Mouse (Mus musculus) CH12.LX (cell line): ENCODE measurements around the gene 1110017D15Rik.

Source experiments
- CHD2 ChIP-seq: IDR thresholded peaks from 2 replicates; pipeline ENCODE4 v1.6.1; 2011; ENCODE audit warnings: low read length, improper control_type of control experiment
- CTCF ChIP-seq, 2 experiments: IDR thresholded peaks in 1 of 2; conservative IDR thresholded peaks in 1 of 2; 2 replicates each; pipeline ENCODE4 v1.5.1; 2011 to 2012; ENCODE audit warnings: low read depth in 2 of 2, low read length in 2 of 2, improper control_type of control experiment in 1 of 2, inconsistent platforms in 1 of 2, mild to moderate bottlenecking in 1 of 2, moderate library complexity in 1 of 2
- E2F4 ChIP-seq: IDR thresholded peaks from 2 replicates; pipeline ENCODE4 v1.6.1; 2011; ENCODE audit warnings: low read depth, low read length, improper control_type of control experiment; ENCODE audit not compliant: insufficient replicate concordance
- HCFC1 ChIP-seq: IDR thresholded peaks from 2 replicates; pipeline ENCODE4 v1.6.1; 2012; ENCODE audit warnings: low read depth, mild to moderate bottlenecking, inconsistent platforms, low read length, improper control_type of control experiment
- JUND ChIP-seq: conservative IDR thresholded peaks from 2 replicates; pipeline ENCODE4 v1.6.1; 2011; ENCODE audit warnings: low read depth, low read length, improper control_type of control experiment
- MAFK ChIP-seq: IDR thresholded peaks from 2 replicates; pipeline ENCODE4 v1.6.1; 2011; ENCODE audit warnings: low read length, improper control_type of control experiment; ENCODE audit not compliant: insufficient replicate concordance
- MAX ChIP-seq: IDR thresholded peaks from 2 replicates; pipeline ENCODE4 v1.6.1; 2011; ENCODE audit warnings: low read length, improper control_type of control experiment
- NELFE ChIP-seq: IDR thresholded peaks from 2 replicates; pipeline ENCODE4 v1.6.1; 2011; ENCODE audit warnings: low read depth, low read length, improper control_type of control experiment
- POLR2A ChIP-seq: IDR thresholded peaks from 2 replicates; pipeline ENCODE4 v1.6.1; 2011; ENCODE audit warnings: low read depth, mild to moderate bottlenecking, improper control_type of control experiment, low read length
- SIN3A ChIP-seq: IDR thresholded peaks from 2 replicates; pipeline ENCODE4 v1.6.1; 2012; ENCODE audit warnings: low read length, improper control_type of control experiment, inconsistent platforms
- TBP ChIP-seq: conservative IDR thresholded peaks from 2 replicates; pipeline ENCODE4 v1.6.1; 2011; ENCODE audit warnings: low read depth, low read length, improper control_type of control experiment
- ZMIZ1 ChIP-seq: IDR thresholded peaks from 2 replicates; pipeline ENCODE4 v1.6.1; 2012; ENCODE audit warnings: low read depth, mild to moderate bottlenecking, inconsistent platforms, low read length, improper control_type of control experiment

DNA sequence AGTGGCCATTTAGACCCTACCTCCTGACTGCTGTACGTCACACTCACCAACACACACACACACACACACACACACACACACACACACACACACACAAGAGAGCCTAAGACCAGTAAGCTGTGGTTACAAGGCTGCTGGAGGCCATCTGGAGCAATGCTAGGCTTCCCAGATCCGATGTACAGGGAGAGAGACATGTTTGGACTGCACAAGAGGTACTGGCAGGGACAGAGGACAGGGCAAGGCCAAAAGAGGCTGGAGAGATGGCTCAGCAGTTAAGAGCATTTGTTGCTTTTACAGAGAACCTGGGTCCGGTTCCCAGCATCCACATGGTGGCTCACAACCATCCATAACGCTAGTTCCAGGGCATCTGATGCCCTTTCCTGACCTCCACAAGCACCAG, 22.1 kb downstream of the 1110017D15Rik start:
- TF ChIP-seq NELFE, result no peak
- TF ChIP-seq MAFK, result no peak
- no peak for TF ChIP-seq JUND
- no peak for TF ChIP-seq POLR2A
- no peak for TF ChIP-seq CTCF (conservative IDR thresholded peaks at IDR 0.05 in 1 of 2, IDR thresholded peaks at IDR 0.05 in 1 of 2; ENCODE audit: low read depth in 2 of 2, low read length in 2 of 2)
- TF ChIP-seq ZMIZ1, result no peak
- TF ChIP-seq SIN3A, result no peak
- no peak for TF ChIP-seq CHD2
- TF ChIP-seq HCFC1, result no peak
- no peak for TF ChIP-seq MAX
- no peak for TF ChIP-seq E2F4
- no peak for TF ChIP-seq TBP
